Mouse (Mus musculus): ENCODE data around the gene Akr1b7.

Akr1b7 gene

GRCm38 (mm10) chr6:34441556-34442257, 29.6 kb downstream of the Akr1b7 start:
- no peak for DNase-seq

GRCm38 (mm10) chr6:34443791-34444190, 31.7 kb downstream of the Akr1b7 start:
- no peak for DNase-seq

- peak; percentile 67 to 76 for DNase-seq
Observed at GRCm38 (mm10) chr6:34447961-34448360, 35.8 kb downstream of the Akr1b7 start.

- DNase-seq, result no peak
Observed at GRCm38 (mm10) chr6:34448696-34449095, 36.6 kb downstream of the Akr1b7 start.

- DNase-seq, result no peak
Observed at GRCm38 (mm10) chr6:34452963-34453770, 41.0 kb downstream of the Akr1b7 start.

GRCm38 (mm10) chr6:34459456-34459855, 47.3 kb downstream of the Akr1b7 start:
- no peak for DNase-seq

GRCm38 (mm10) chr6:34460651-34461050, 48.5 kb downstream of the Akr1b7 start:
- DNase-seq, result no peak

GRCm38 (mm10) chr6:34463582-34463981, 51.4 kb downstream of the Akr1b7 start:
- no peak for DNase-seq

- no peak for DNase-seq
Observed at GRCm38 (mm10) chr6:34471434-34472110, 59.4 kb downstream of the Akr1b7 start.

Data from lung, adult 18-20 months (tissue).